Mouse (Mus musculus): Measurements from ENCODE around the gene Prr15l.
A peak's percentile ranks its signal among the peaks of the same experiment; 100 is the strongest.

The Prr15l gene

GRCm38 (mm10) chr11:96917415-96917814 lies 10.5 kb upstream of the Prr15l start:
- DNase-seq (ENCODE audit: extremely low spot score, low spot score): no peak

DNA sequence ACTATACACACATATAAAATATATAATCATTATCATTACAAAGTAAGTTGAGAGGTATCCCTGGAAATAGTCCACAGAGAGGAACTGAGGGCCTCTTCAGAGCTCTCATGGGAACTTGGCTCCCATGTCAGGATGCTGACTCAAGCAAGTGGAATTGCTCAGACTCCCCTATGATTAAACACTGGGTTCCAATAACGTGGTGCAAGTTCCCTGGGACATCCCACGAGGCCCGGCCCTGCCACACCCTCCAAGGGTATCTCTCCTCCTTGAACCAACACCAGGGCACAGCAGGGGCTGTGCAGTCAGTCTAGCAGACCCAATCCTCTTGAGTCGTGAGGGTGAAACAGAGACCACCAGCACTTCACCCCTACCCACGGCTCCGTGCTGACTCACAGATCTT lies 8.9 kb upstream of the Prr15l start:
- DNase-seq (ENCODE audit: extremely low spot score, low spot score): no peak

DNA sequence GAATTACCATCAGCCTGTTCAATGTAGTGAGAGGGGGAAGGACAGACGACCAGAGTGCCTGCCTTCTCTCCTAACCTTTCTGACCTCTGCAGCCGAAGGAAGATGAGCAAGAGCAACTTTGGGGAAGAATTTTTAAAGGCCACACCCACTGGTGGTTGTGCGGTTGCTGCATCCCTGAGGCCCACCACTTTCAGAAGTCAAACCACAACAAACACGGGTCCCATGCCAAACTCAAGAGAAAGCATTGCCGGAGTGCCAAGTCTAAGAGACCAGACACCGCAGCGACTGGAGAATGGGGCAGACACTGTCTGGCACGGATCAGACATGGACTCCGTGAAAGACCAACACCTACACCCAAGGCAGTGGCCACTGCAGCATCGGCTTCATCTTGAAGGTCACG lies 3.0 kb upstream of the Prr15l start:
- no peak for DNase-seq (ENCODE audit: extremely low spot score, low spot score)

- DNase-seq (ENCODE audit: extremely low spot score, low spot score): no peak
Observed at GRCm38 (mm10) chr11:96925469-96926148, 2.3 kb upstream of the Prr15l start.

GRCm38 (mm10) chr11:96926587-96926986 lies 1.3 kb upstream of the Prr15l start:
- DNase-seq (ENCODE audit: extremely low spot score, low spot score): no peak

DNA sequence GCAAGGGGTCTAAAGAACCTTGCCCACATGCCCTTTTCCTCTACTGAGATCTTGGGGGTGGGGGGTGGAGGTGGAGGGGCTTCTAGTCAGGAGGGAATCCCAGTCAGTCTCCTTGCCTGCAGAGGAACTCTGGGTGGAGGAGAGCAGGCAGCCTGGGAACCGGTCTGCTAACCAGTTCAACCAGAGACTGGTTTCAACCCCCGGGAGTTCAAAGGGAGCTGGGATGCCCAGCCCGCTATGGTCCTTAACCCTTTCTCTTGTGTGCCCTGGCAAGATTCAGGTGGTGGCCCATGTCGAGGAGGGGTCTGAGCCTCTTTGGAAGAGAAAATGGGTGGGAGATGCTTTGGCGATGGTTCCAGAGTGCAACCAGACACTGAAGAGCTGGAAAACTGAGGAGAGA lies 787 bp downstream of the Prr15l start:
- DNase-seq (ENCODE audit: extremely low spot score, low spot score): no peak

DNA sequence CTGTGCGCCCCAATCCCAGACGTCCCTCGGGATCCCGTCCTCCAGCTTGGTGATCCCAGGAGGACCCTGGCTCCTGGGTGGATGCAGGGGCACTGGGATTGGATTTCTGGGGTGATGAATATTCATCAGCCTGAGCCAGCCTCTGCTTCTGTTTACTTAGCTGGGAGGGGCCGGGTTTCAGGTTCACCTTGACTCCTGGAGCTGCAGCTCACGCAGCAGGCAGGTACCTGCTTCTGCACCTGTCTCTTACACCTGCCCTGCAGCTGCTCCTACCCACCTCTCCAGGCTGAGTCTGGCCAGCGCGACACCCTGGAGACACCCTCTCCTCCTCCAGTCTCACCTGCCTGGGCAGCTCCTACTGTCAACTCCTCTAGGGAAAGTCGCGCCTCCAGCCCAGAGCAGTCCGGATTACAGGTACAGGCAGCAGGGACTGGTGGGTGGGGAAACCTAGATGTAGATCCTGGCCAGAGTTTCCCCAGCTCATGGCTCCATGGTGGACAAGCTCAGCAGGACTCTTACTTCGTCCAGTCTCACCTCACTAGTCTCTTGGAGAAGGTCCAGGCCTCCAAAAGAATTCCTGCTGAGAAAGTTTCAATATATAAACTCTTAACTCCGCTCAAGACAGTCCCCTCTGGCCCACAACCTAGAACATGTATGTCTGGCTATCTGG lies 1.3 kb downstream of the Prr15l start:
- DNase-seq (ENCODE audit: extremely low spot score, low spot score): no peak

GRCm38 (mm10) chr11:96929766-96930331 lies 1.9 kb downstream of the Prr15l start:
- DNase-seq (ENCODE audit: extremely low spot score, low spot score): no peak

DNA sequence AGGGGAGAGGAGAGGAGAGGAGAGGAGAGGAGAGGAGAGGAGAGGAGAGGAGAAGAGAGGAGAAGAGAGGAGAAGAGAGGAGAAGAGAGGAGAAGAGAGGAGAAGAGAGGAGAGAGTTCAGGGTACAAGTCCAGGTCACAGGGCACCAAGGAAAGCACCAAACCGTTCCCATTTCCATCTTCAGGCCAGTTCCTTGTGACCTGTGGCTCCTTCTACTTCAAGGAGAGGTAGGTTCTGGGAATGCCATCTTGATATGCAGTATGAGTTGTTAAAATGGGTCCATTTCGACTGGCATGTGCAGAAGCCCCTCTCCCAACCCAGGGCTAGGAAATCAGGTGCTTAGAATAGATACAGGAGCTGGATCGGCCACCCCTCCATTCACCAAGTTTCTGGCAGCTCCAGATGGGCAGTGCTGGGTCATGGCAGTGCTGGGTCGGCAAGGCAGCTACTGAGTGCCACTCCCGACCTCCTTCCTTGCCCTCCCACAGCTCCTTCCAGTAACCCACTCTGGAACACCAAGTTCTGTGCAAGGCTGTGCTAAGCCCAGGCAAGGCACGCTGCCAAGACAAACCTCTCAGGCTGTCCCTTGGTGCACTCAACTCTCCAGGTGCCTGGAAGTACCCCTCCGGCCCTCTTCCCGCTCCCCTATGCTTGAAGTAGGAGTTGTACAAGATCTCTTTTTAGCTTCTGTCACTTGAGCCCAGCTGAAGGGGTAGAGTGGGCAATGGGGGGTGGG lies 3.6 kb downstream of the Prr15l start:
- DNase-seq (ENCODE audit: extremely low spot score, low spot score): no peak

DNA sequence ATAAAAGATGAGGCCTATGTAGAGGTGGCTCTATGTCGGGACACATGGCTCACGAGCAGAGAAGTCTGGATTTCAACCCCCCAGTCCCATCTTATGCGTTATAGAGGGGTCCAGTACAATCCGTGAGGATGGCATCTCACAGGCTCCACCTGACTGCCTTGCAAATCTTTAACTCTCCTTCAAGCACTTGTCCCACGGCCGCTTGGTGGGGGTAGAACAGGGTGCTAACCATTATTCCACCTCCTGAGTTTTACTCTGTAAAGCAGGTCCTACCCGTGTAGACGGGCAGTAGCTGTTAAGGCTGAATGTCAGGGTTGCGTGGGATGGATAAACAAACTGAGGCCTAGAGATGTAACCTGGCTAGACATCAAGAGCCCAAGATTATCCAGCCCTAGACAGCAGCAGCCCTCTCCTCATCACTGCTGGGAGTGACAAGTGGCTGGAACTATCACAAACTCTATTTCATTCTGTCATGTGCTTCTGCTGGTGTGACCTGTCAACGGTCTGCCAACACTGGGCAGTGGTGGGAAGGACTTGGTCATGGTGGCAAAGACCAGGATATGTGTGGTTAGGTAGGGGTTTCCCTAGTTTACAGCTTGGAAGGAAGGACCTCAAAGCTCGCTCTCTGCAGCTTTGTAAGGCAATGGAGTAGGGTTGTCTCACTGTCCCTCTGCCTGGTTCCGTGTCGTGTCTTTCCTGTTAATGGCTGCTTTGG lies 5.8 kb downstream of the Prr15l start:
- no peak for DNase-seq (ENCODE audit: extremely low spot score, low spot score)

DNA sequence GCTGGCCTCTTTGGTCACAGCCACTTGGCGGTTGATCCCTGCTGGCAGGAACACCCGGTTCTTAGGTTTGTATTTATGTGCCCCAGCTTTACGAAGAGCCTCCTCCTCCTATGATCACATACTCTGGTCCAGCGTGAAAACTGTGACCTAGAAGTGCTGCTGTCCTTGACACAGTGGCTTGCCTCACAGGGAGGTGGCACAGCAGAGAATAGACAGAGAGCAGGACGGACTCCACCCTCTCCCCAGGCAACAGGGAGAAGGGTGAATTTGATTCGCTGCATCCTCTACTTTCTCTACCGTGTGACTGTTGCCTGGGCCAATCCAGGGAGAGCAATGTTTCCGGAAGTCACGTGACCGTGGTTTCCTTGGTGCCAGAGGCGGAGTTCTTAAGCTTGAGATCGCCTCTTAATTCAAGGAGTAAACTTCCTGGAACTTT lies 7.0 kb downstream of the Prr15l start:
- DNase-seq (ENCODE audit: extremely low spot score, low spot score): peak; percentile 55

GRCm38 (mm10) chr11:96935872-96936650 lies 8.2 kb downstream of the Prr15l start:
- DNase-seq (ENCODE audit: extremely low spot score, low spot score): no peak

- DNase-seq (ENCODE audit: extremely low spot score, low spot score): peak; percentile 49
Observed at GRCm38 (mm10) chr11:96937549-96938425, 9.9 kb downstream of the Prr15l start.

DNA sequence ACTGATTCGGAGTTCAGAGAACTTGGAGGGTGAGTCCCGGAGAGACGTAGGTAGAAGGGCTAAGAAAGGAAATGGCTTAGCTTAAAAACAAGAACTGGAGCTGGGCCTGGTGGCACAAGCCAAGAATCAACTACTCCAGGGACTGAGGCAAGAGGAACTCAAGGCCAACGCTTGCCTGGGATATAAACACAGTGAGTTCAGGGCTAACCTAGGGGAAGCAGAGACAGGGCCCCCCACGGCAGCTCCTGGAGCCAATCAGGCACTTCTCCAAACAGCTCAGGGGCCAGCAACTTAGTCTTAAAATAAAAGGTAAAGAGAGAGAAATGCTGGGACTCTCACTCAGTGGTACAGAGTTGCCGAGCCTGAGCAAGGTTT lies 10.5 kb downstream of the Prr15l start:
- DNase-seq (ENCODE audit: extremely low spot score, low spot score): no peak

DNA sequence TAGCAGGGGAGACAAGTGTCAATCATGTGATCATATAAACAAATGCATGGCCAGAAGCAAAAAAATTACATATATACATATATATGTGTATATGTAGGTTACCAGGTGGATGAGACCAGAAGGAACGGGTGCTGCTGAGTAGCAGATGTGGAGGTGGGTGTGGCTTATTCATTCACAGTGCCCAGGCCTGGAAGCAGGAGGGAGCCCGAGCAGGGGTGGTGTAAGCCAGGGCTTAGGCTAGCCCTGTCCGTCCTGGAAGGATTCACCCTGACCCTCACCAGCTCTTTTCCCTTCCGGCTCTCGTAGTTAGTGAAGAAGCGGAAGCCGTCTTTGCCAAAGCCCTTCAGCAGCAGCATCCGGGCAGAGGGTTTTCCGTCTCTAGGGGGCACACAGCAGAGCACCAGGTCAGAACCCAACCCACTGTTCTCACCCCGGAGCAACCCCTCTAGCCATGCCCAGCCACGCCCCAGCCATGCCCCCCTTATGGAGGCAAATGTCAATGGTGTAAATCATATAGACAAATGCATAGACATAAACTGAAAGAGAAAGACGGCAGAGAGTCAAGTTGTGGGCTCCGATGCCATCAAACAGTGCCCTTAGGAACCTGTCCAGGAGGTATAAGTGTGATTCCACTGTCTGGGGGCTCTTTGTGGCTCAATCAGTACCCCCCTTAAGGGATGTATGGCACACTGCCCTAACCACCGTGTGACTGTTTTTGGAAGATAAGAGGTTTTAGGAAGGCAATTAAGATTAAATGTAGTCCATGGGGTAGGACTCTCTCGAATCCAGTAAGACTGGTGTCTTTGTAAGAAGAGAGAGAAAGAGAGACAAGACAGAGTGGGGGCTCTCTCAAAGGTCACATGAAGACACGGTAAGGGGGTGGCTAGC lies 12.9 kb downstream of the Prr15l start:
- no peak for DNase-seq (ENCODE audit: extremely low spot score, low spot score)

DNA sequence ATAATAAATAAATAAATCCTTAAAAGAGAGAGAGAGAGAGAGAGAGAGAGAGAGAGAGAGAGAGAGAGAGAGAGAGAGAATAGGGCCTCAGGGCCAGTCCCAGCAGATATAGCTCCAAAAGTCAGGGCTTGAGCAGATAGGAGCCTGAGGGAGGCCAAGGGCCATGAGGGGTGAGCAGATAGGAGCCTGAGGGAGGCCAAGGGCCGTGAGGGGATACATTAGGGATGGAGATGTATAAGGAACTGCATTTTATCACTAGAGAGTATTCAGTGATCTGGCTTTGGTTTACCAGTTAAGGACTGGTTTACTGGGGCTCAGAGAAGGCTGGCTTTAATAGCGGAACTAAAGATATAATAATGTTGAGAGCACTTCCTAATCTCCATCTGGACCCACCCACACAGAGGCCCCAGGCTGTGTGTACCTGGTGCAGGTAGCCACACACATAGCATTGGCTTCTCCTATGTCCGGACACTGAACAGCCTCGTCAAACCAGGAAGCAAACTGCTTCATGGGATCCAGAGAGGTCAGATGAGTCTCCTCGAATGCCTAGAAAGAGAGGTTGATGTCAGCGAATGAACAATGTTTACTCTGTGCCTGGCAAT lies 14.2 kb downstream of the Prr15l start:
- DNase-seq (ENCODE audit: extremely low spot score, low spot score): no peak

- peak; percentile 84 for DNase-seq (ENCODE audit: extremely low spot score, low spot score)
Observed at GRCm38 (mm10) chr11:96943746-96944304, 15.9 kb downstream of the Prr15l start, which contains the start of gene Pnpo. Gene Pnpo (minus strand): TSS chr11:96943986.

Data from neural tube, embryonic 10.5 days (tissue).